Mouse (Mus musculus) kidney, adult 2 months (tissue): ENCODE data around the gene Csrp3. TPM values are rescaled to one million over a fixed set of nuclear protein-coding genes. Genes with fewer than 3 reads are reported as not detected.

Source experiments
- DNase-seq: peaks from one replicate; pipeline ENCODE4 v3.0.0; 2021
- H3K27ac ChIP-seq: fragments of 200-500 bp; 2 replicates; pipeline ENCODE4 v1.5.1; 2012; ENCODE audit warnings: low read depth, low read length, control low read depth, inconsistent platforms; ENCODE audit not compliant: insufficient read depth
- H3K27me3 ChIP-seq: fragments of 200-500 bp; replicated peaks from 2 replicates; pipeline ENCODE4 v1.6.1; 2012; ENCODE audit warnings: mild to moderate bottlenecking, moderate library complexity, low read length, inconsistent platforms; ENCODE audit not compliant: control insufficient read depth, insufficient read depth
- H3K36me3 ChIP-seq: fragments of 200-500 bp; 2 replicates; pipeline ENCODE4 v1.6.1; 2012; ENCODE audit warnings: mild to moderate bottlenecking, moderate library complexity, low read length, inconsistent platforms; ENCODE audit not compliant: control insufficient read depth, insufficient read depth
- H3K4me1 ChIP-seq: fragments of 200-500 bp; 2 replicates; pipeline ENCODE4 v1.6.1; 2011; ENCODE audit warnings: low read length; ENCODE audit not compliant: control insufficient read depth, insufficient read depth
- H3K4me3 ChIP-seq: fragments of 200-500 bp; 2 replicates; pipeline ENCODE4 v1.5.1; 2011; ENCODE audit warnings: mild to moderate bottlenecking, low read depth, low read length, control low read depth; ENCODE audit not compliant: insufficient read depth
- CTCF ChIP-seq: fragments of 200-500 bp; conservative IDR thresholded peaks from 2 replicates; pipeline ENCODE4 v1.5.1; 2011; ENCODE audit warnings: low read depth, mild to moderate bottlenecking, control low read depth, low read length, moderate library complexity, mixed read lengths; ENCODE audit not compliant: insufficient read depth, insufficient read length
- POLR2A ChIP-seq: fragments of 200-500 bp; IDR thresholded peaks from one replicate; pipeline ENCODE4 v1.6.1; 2011; ENCODE audit warnings: low read depth, low read length, control low read depth
- WGBS: fragments of 180-500 bp; shearing (Covaris S2); methylation state at CpG from one replicate; pipeline ENCODE4 v1.1.7; 2018; 5-methylcytosine and 5-hydroxymethylcytosine counted together
- polyA plus RNA-seq: library from polyadenylated mRNA; depleted of rRNA; stranded (reverse); fragments of >200 nt; gene quantifications from 2 replicates; pipeline ENCODE4 v1.2.3, GENCODE M21; 2012; rRNA removed

Csrp3 gene
- polyA plus RNA-seq, 1 experiment = 5.1 TPM

GRCm38 (mm10) chr7:48782432-48782831, 65.4 kb downstream of the Csrp3 start:
- H3K27ac ChIP-seq = no peak overlapping the region
- 69% methylated on average over 4 of the region's 4 CpGs for WGBS

More at GRCm38 (mm10) chr7:48782432-48782831, 65.4 kb downstream of the Csrp3 start:
- DNase-seq = no peak
- H3K36me3 ChIP-seq = no peaks in the 10 kb centered on the region
- no peak for TF ChIP-seq CTCF
- no peak for TF ChIP-seq POLR2A
- no peaks in the 10 kb centered on the region for H3K4me1 ChIP-seq
- no peaks in the 10 kb centered on the region for H3K27me3 ChIP-seq
- no peak overlapping the region for H3K4me3 ChIP-seq

Other genes with a start within 250 kb of the Csrp3 start
- gene Mrgprb3, start 204.2 kb downstream of the Csrp3 start, polyA plus RNA-seq = not detected in 2 replicates
- 7.8 and 9.6 TPM in 2 replicates for gene Zdhhc13, start 59.0 kb downstream of the Csrp3 start, polyA plus RNA-seq
- gene E2f8, start 33.6 kb upstream of the Csrp3 start, polyA plus RNA-seq = 0.12 and 0.28 TPM in 2 replicates
- 18.3 and 18.4 TPM in 2 replicates for gene Nav2, start 60.7 kb upstream of the Csrp3 start, polyA plus RNA-seq